Mouse (Mus musculus) heart, embryonic 12.5 days (tissue): Measurements from ENCODE around the gene Dpp6. TPM values are rescaled to one million over a fixed set of nuclear protein-coding genes. Genes with fewer than 3 reads are reported as not detected.

Experiments used
- ATAC-seq: fragments of 200-750 bp; cut with Nextera tagmentation; 2 replicates; pipeline ENCODE4 v1.8.0; 2017; ENCODE audit warnings: moderate TSS enrichment, moderate library complexity; ENCODE audit not compliant: insufficient number of reproducible peaks, low FRiP score
- H3K27ac ChIP-seq: fragments of 300-500 bp; sonication (generic); 2 replicates; pipeline ENCODE4 v1.5.1; 2016; ENCODE audit warnings: mild to moderate bottlenecking, moderate library complexity; ENCODE audit not compliant: poor library complexity, severe bottlenecking
- H3K27me3 ChIP-seq: fragments of 300-500 bp; sonication (generic); replicated peaks from 2 replicates; pipeline ENCODE4 v1.6.1; 2016; ENCODE audit warnings: mild to moderate bottlenecking, moderate library complexity
- H3K36me3 ChIP-seq: fragments of 300-500 bp; sonication (generic); 2 replicates; pipeline ENCODE4 v1.6.1; 2016; ENCODE audit warnings: mild to moderate bottlenecking, moderate library complexity
- H3K4me1 ChIP-seq: fragments of 300-500 bp; sonication (generic); replicated peaks from 2 replicates; pipeline ENCODE4 v1.6.1; 2016; ENCODE audit warnings: mild to moderate bottlenecking
- H3K4me2 ChIP-seq: fragments of 300-500 bp; sonication (generic); 2 replicates; pipeline ENCODE4 v1.6.1; 2016; ENCODE audit warnings: mild to moderate bottlenecking, moderate library complexity
- H3K4me3 ChIP-seq: fragments of 300-500 bp; sonication (generic); 2 replicates; pipeline ENCODE4 v1.5.1; 2016; ENCODE audit warnings: mild to moderate bottlenecking
- H3K9ac ChIP-seq: fragments of 300-500 bp; sonication (generic); 2 replicates; pipeline ENCODE4 v1.6.1; 2016; ENCODE audit warnings: mild to moderate bottlenecking, moderate library complexity
- H3K9me3 ChIP-seq: fragments of 300-500 bp; sonication (generic); replicated peaks from 2 replicates; pipeline ENCODE4 v1.6.1; 2016; ENCODE audit warnings: mild to moderate bottlenecking, moderate library complexity
- WGBS: fragments of 180-500 bp; shearing (Covaris S2); methylation state at CpG from one replicate; pipeline ENCODE4 v1.1.7; 2016; 5-methylcytosine and 5-hydroxymethylcytosine counted together
- polyA plus RNA-seq: library from polyadenylated mRNA; unstranded; fragments of >200 nt; fragmentation: Nextera tagmentation; extraction: Ambion mirVana; gene quantifications from 2 replicates; pipeline ENCODE4 v1.2.1, GENCODE M21; 2016

Dpp6 gene
- polyA plus RNA-seq, 1 experiment from 2014 or later = 0.60 TPM

DNA sequence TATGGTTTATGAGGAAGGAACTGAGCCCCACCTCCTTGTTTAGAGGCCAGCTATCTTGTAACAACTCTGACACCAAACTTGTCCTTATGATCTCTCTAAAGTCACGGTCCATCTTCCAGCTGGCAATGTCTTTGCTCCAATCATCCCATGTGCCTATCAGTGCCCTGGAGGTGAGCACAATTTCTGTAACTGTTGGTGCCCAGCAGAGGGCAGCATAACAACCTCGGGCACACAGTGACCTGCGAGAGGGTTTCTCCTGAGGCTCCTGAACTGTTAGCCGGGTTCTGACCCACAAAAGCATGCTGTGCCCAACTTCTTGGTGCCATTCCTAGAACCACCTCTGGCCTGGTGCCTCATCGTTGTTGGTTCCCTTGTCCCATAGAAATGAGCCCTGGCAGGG is 863.5 kb downstream of the Dpp6 start:
- Histone ChIP-seq H3K4me1 (no peaks in the 10 kb centered on the region), H3K4me2 (no peak overlapping the region), H3K27ac (no peak overlapping the region), H3K4me3 (no peak overlapping the region), H3K36me3 (no peaks in the 10 kb centered on the region), H3K9ac (no peak overlapping the region), H3K27me3 (0 out of 2 replicates have a peak, but pooled peaks cover 4% of the 10 kb centered on the region), H3K9me3 (no peaks in the 10 kb centered on the region)
- no peak for ATAC-seq
- WGBS = 32% methylated on average over 5 of the region's 5 CpGs

GRCm38 (mm10) chr5:27685162-27685561 is 868.2 kb downstream of the Dpp6 start:
- Histone ChIP-seq H3K4me1 (no peaks in the 10 kb centered on the region), H3K4me3 (no peak overlapping the region), H3K9me3 (0 out of 2 replicates have a peak, but pooled peaks cover 3% of the 10 kb centered on the region), H3K36me3 (no peaks in the 10 kb centered on the region), H3K4me2 (no peak overlapping the region), H3K9ac (no peak overlapping the region), H3K27me3 (0 out of 2 replicates have a peak, but pooled peaks cover 4% of the 10 kb centered on the region), H3K27ac (no peak overlapping the region)
- 68% methylated on average over 11 of the region's 11 CpGs for WGBS
- ATAC-seq = no peak

GRCm38 (mm10) chr5:27685923-27686322 is 868.9 kb downstream of the Dpp6 start:
- Histone ChIP-seq H3K9me3 (0 out of 2 replicates have a peak, but pooled peaks cover 3% of the 10 kb centered on the region), H3K36me3 (no peaks in the 10 kb centered on the region), H3K4me2 (no peak overlapping the region), H3K27me3 (0 out of 2 replicates have a peak, but pooled peaks cover 4% of the 10 kb centered on the region), H3K9ac (no peak overlapping the region), H3K4me3 (no peak overlapping the region), H3K27ac (no peak overlapping the region), H3K4me1 (no peaks in the 10 kb centered on the region)
- 67% methylated on average over 3 of the region's 3 CpGs for WGBS
- no peak for ATAC-seq

GRCm38 (mm10) chr5:27687311-27687710 is 870.3 kb downstream of the Dpp6 start:
- 0 out of 2 replicates have a peak, but pooled peaks cover 3% of the 10 kb centered on the region for H3K9me3 ChIP-seq
- H3K4me1 ChIP-seq = no peaks in the 10 kb centered on the region
- H3K27ac ChIP-seq = no peak overlapping the region
- no peak overlapping the region for H3K4me2 ChIP-seq
- H3K4me3 ChIP-seq = no peak overlapping the region
- WGBS = 79% methylated on average over 2 of the region's 2 CpGs
- 0 out of 2 replicates have a peak, but pooled peaks cover 4% of the 10 kb centered on the region for H3K27me3 ChIP-seq
- H3K36me3 ChIP-seq = no peaks in the 10 kb centered on the region
- ATAC-seq = no peak
- no peak overlapping the region for H3K9ac ChIP-seq

DNA sequence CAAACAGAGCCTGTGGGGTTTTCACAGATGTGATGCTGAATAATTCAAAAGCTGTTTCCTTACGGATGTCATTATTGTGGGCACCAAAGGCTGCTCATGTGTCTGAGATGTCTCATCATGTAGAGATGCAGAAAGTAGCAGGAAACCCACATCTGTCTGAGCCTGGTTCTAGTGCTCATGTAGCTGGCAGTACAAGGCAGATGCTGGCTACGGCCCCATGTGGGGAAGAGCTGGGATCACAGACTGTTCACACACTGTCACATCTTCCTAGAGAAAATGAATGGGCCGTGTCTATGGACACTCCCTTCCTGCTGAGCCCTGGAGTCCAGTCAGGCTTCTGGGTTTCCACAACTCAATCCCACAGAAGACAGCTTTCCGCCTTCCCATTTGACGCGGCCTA is 885.5 kb downstream of the Dpp6 start:
- H3K36me3 ChIP-seq = no peaks in the 10 kb centered on the region
- no peaks in the 10 kb centered on the region for H3K9me3 ChIP-seq
- H3K27me3 ChIP-seq = no peaks in the 10 kb centered on the region
- no peak overlapping the region for H3K4me3 ChIP-seq
- no peak overlapping the region for H3K4me2 ChIP-seq
- WGBS = 87% methylated on average over 6 of the region's 6 CpGs
- ATAC-seq = no peak
- H3K4me1 ChIP-seq = 0 out of 2 replicates have a peak, but pooled peaks cover 1% of the 10 kb centered on the region
- no peak overlapping the region for H3K27ac ChIP-seq
- H3K9ac ChIP-seq = no peak overlapping the region

DNA sequence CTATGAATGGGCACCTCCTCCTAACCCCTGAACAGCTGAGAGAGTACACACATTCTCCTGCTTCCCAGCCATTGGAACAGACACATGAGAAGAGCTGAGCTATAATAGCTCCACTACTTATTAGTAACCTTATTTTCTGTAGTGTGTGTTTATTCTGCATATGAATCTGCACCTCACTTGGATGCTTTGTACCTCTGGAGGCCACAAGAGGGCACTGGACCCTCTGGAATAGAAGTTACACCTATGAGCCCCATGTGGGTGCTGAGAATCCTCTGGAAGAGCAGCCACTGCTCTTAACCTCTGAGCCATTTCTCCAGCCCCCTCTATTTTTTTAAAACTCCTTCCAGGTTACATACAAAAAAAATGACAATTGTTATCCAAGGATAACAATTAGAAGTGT is 888.0 kb downstream of the Dpp6 start:
- Histone ChIP-seq H3K36me3 (no peaks in the 10 kb centered on the region), H3K4me3 (no peak overlapping the region), H3K9me3 (no peaks in the 10 kb centered on the region), H3K27ac (no peak overlapping the region), H3K9ac (no peak overlapping the region), H3K4me1 (peaks cover 16% of the 10 kb centered on the region), H3K27me3 (no peaks in the 10 kb centered on the region), H3K4me2 (no peak overlapping the region)
- no peak for ATAC-seq

- WGBS = 50% methylated on average over 6 of the region's 6 CpGs
- no peak overlapping the region for H3K4me3 ChIP-seq
- no peak overlapping the region for H3K9ac ChIP-seq
- no peaks in the 10 kb centered on the region for H3K9me3 ChIP-seq
- peaks cover 19% of the 10 kb centered on the region for H3K4me1 ChIP-seq
- no peak overlapping the region for H3K4me2 ChIP-seq
- H3K27me3 ChIP-seq = no peaks in the 10 kb centered on the region
- ATAC-seq = no peak
- H3K27ac ChIP-seq = no peak overlapping the region
- H3K36me3 ChIP-seq = no peaks in the 10 kb centered on the region
These were observed 889.5 kb downstream of the Dpp6 start for GRCm38 (mm10) chr5:27706551-27706950.

DNA sequence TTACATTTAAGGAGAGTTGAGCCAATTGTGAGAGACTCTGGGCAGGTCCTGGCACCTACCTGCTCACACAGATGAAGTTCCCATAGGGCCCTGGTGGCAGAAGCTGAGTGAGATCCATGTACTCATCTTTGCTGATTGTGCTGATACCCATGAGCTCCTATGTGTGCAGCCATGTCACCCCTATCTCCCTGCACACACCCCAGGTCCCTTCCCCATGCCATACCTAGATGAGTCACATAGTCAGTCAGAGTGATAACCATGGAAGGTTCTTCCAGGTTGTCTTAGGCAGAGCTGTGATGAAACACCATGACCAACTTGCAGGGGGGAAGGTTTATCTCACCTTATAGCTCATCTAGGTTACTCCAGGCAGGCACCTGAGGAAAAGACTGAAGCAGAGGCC is 890.3 kb downstream of the Dpp6 start:
- no peak for ATAC-seq
- peaks cover 19% of the 10 kb centered on the region for H3K4me1 ChIP-seq
- no peak overlapping the region for H3K9ac ChIP-seq
- no peak overlapping the region for H3K4me3 ChIP-seq
- no peaks in the 10 kb centered on the region for H3K27me3 ChIP-seq
- no peak overlapping the region for H3K27ac ChIP-seq
- H3K9me3 ChIP-seq = no peaks in the 10 kb centered on the region
- no peaks in the 10 kb centered on the region for H3K36me3 ChIP-seq
- no peak overlapping the region for H3K4me2 ChIP-seq

- Histone ChIP-seq H3K4me3 (no peak overlapping the region), H3K27me3 (no peaks in the 10 kb centered on the region), H3K27ac (peak overlapping the region; percentile 25; the same call in 1 of the 2 replicates), H3K9ac (no peak overlapping the region), H3K9me3 (no peaks in the 10 kb centered on the region), H3K4me2 (0 out of 2 replicates have a peak overlapping the region, but pooled peaks have one; percentile 14), H3K4me1 (peaks cover 19% of the 10 kb centered on the region), H3K36me3 (no peaks in the 10 kb centered on the region)
- peak; percentile 91 for ATAC-seq
- WGBS = 4% methylated on average over 6 of the region's 6 CpGs
These were observed 891.2 kb downstream of the Dpp6 start for GRCm38 (mm10) chr5:27708209-27708608.

DNA sequence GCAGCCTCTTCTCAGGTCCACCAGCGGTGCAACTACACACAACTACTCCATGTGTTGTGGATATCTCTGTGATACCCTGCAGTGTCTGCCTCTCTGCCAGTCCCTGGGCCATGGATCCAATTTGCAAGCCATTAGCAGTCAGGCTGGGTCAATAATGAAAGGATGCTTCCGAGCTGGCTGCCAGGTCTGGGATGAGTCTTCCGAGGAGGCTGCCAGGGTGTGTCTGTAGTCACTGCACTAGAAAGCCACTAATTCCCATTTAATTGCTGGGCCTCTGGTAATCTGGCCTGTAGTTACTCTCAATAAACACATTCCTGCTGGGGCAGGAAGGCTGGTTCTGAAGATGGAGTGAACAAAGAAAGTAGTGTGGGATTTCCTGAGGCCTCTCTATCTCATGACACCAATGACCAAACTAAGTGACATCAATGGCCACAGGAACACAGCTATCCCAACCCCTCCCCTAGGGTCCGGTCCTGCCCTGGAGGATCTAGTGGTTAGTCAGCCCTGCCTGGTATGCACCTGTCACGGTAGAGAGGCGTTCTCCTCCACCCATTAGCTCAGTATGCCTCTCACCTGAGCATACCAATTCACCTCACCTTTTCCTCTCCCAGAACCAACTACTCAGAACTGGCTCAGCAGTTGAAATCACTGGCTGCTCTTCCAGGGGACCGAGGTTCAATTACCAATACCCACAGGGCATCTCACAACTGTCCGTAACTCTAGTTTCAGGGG is 894.6 kb downstream of the Dpp6 start:
- H3K9ac ChIP-seq = no peak overlapping the region
- no peaks in the 10 kb centered on the region for H3K36me3 ChIP-seq
- no peak overlapping the region for H3K4me3 ChIP-seq
- WGBS = 65% methylated on average over 8 of the region's 8 CpGs
- H3K27ac ChIP-seq = no peak overlapping the region
- H3K4me1 ChIP-seq = peaks cover 19% of the 10 kb centered on the region
- no peaks in the 10 kb centered on the region for H3K27me3 ChIP-seq
- H3K4me2 ChIP-seq = no peak overlapping the region
- ATAC-seq = no peak
- no peaks in the 10 kb centered on the region for H3K9me3 ChIP-seq

DNA sequence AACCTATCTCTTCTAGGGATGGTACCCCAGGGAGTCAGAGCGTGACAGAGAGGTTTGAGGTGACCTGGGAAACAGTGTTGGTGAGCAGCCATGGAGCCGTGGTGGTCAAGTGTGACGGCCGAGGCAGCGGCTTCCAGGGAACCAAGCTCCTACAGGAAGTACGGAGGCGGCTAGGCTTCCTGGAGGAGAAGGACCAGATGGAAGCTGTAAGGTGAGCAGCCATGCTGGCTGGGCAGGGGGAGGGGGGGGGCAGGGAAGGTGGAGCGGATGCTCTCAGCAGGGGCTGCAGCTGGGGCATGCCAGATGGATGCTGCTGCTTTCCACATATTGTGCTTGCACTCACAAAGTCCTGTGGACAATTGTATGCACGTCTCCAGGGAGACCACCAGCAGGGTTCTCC is 897.4 kb downstream of the Dpp6 start:
- no peak for ATAC-seq
- H3K27ac ChIP-seq = no peak overlapping the region
- no peaks in the 10 kb centered on the region for H3K9me3 ChIP-seq
- 0 out of 2 replicates have a peak, but pooled peaks cover 3% of the 10 kb centered on the region for H3K4me1 ChIP-seq
- no peak overlapping the region for H3K4me2 ChIP-seq
- no peak overlapping the region for H3K9ac ChIP-seq
- no peaks in the 10 kb centered on the region for H3K27me3 ChIP-seq
- no peaks in the 10 kb centered on the region for H3K36me3 ChIP-seq
- no peak overlapping the region for H3K4me3 ChIP-seq
- 60% methylated on average over 8 of the region's 9 CpGs for whole genome bisulfite sequencing

GRCm38 (mm10) chr5:27716026-27716425 is 899.0 kb downstream of the Dpp6 start:
- Histone ChIP-seq H3K9ac (no peak overlapping the region), H3K27ac (no peak overlapping the region), H3K4me1 (0 out of 2 replicates have a peak, but pooled peaks cover 3% of the 10 kb centered on the region), H3K9me3 (no peaks in the 10 kb centered on the region), H3K4me2 (no peak overlapping the region), H3K4me3 (no peak overlapping the region), H3K36me3 (no peaks in the 10 kb centered on the region), H3K27me3 (no peaks in the 10 kb centered on the region)
- 82% methylated on average over 4 of the region's 4 CpGs for WGBS
- ATAC-seq = no peak
